8 mouse cellular contexts compared by ENCODE assay signal in the genomic region with DNA sequence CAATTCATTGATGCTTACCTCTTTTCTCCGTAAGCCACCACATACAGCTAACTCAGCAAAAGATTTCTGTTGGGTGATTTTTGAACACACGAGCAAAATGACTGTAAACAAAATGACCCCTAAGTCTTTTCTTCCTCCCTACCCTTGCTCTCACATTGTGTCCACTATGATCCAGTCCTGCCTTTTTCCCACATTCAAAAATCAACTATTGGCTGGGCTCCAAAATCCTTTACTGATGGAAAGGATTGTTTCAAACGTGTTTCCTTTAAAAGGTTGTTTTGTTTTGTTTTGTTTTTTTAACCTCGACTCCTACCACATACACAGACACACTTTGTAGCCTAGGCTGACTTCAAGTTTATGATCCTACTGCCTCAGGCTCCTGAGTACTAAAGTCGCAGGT. TPM values are rescaled to one million over a fixed set of nuclear protein-coding genes. Genes with fewer than 3 reads are reported as not detected.
DNase-seq lines count a peak whose midpoint lies in the region; ATAC-seq and TF ChIP-seq lines count a peak whose summit lies in the region.

No protein-coding gene starts in this region.

- H3K4me3 ChIP-seq in lung, embryonic 14.5 days (ENCODE audit: low read depth, low read length) = peak overlapping the region; percentile 55
- H3K4me3 ChIP-seq in embryonic facial prominence, embryonic 15.5 days (replicated peaks) = peak overlapping the region; percentile 69
- H3K4me3 ChIP-seq in limb, embryonic 10.5 days = peak overlapping the region; percentile 59
- H3K4me3 ChIP-seq in neural tube, embryonic 14.5 days (ENCODE audit: low read depth, low read length) = peak overlapping the region; percentile 34

- no peaks in the 10 kb centered on the region; the same call in 1 of the 2 replicates for H3K4me1 ChIP-seq in lung, embryonic 14.5 days (ENCODE audit: insufficient read depth)
- H3K4me1 ChIP-seq in embryonic facial prominence, embryonic 15.5 days = no peaks in the 10 kb centered on the region
- peaks cover 9% of the 10 kb centered on the region; the same call in 1 of the 2 replicates for H3K4me1 ChIP-seq in limb, embryonic 10.5 days
- peaks cover 11% of the 10 kb centered on the region; the same call in 1 of the 2 replicates for H3K4me1 ChIP-seq in neural tube, embryonic 14.5 days (ENCODE audit: control insufficient read depth, insufficient read depth, low read length)

- 50% methylated on average over 5 of the region's 5 CpGs for WGBS in lung, embryonic 14.5 days
- 42% methylated on average over 5 of the region's 5 CpGs for WGBS in embryonic facial prominence, embryonic 15.5 days
- WGBS in limb, embryonic 10.5 days = 49% methylated on average over 5 of the region's 5 CpGs
- WGBS in neural tube, embryonic 14.5 days = 51% methylated on average over 5 of the region's 5 CpGs

- H3K27me3 ChIP-seq in lung, embryonic 14.5 days (ENCODE audit: insufficient read depth, low read length) = no peaks in the 10 kb centered on the region
- H3K27me3 ChIP-seq in embryonic facial prominence, embryonic 15.5 days = no peaks in the 10 kb centered on the region
- 0 out of 2 replicates have a peak, but pooled peaks cover 4% of the 10 kb centered on the region for H3K27me3 ChIP-seq in limb, embryonic 10.5 days (ENCODE audit: low read depth, poor library complexity, severe bottlenecking)
- H3K27me3 ChIP-seq in neural tube, embryonic 14.5 days (ENCODE audit: control insufficient read depth, insufficient read depth, low read length) = no peaks in the 10 kb centered on the region

- H3K27ac ChIP-seq in lung, embryonic 14.5 days (ENCODE audit: low read depth) = peak overlapping the region; percentile 95
- peak overlapping the region; percentile 96 for H3K27ac ChIP-seq in embryonic facial prominence, embryonic 15.5 days (replicated peaks)
- peak overlapping the region; percentile 93 for H3K27ac ChIP-seq in limb, embryonic 10.5 days
- H3K27ac ChIP-seq in neural tube, embryonic 14.5 days (ENCODE audit: low read depth, low read length) = peak overlapping the region; percentile 92

- no peak for TF ChIP-seq CTCF in lung, embryonic 14.5 days (IDR thresholded peaks at IDR 0.05; ENCODE audit: low read depth)

- DNase-seq in lung, embryonic 14.5 days = peak; percentile 27
- DNase-seq in lung, postnatal 4 days = no peak
- no peak for DNase-seq in limb, embryonic 10.5 days (ENCODE audit: low spot score)
- no peak for DNase-seq in right cerebral cortex, postnatal 10 days (ENCODE audit: low spot score in 2 of 2)
- no peak for DNase-seq in adrenal gland, adult (ENCODE audit: inconsistent age in 2 of 2, low spot score in 1 of 2)
- DNase-seq in kidney, adult 8-10 months = no peak

- peak overlapping the region; percentile 65 for H3K9ac ChIP-seq in lung, embryonic 14.5 days
- H3K9ac ChIP-seq in embryonic facial prominence, embryonic 15.5 days = peak overlapping the region; percentile 65; the same call in 1 of the 2 replicates
- H3K9ac ChIP-seq in neural tube, embryonic 14.5 days (replicated peaks; ENCODE audit: low read depth, low read length) = peak overlapping the region; percentile 35; the same call in 1 of the 2 replicates

- no peaks in the 10 kb centered on the region for H3K9me3 ChIP-seq in lung, embryonic 14.5 days (ENCODE audit: low read depth, low read length)
- no peaks in the 10 kb centered on the region for H3K9me3 ChIP-seq in embryonic facial prominence, embryonic 15.5 days (replicated peaks)
- no peaks in the 10 kb centered on the region for H3K9me3 ChIP-seq in limb, embryonic 10.5 days (replicated peaks)
- H3K9me3 ChIP-seq in neural tube, embryonic 14.5 days (ENCODE audit: control insufficient read depth, low read length) = no peaks in the 10 kb centered on the region

- ATAC-seq in lung, embryonic 14.5 days (ENCODE audit: insufficient read depth) = no peak
- no peak for ATAC-seq in embryonic facial prominence, embryonic 15.5 days (ENCODE audit: insufficient number of reproducible peaks, low FRiP score, low TSS enrichment, low read depth)
- ATAC-seq in neural tube, embryonic 14.5 days (ENCODE audit: low read depth) = no peak

- peak overlapping the region; percentile 63 for H3K4me2 ChIP-seq in lung, embryonic 14.5 days
- peak overlapping the region; percentile 73 for H3K4me2 ChIP-seq in embryonic facial prominence, embryonic 15.5 days (replicated peaks)
- H3K4me2 ChIP-seq in neural tube, embryonic 14.5 days (ENCODE audit: low read depth, low read length) = peak overlapping the region; percentile 68

- H3K36me3 ChIP-seq in lung, embryonic 14.5 days (ENCODE audit: insufficient read depth) = no peaks in the 10 kb centered on the region
- H3K36me3 ChIP-seq in embryonic facial prominence, embryonic 15.5 days = no peaks in the 10 kb centered on the region
- H3K36me3 ChIP-seq in limb, embryonic 10.5 days = no peaks in the 10 kb centered on the region
- H3K36me3 ChIP-seq in neural tube, embryonic 14.5 days (ENCODE audit: control insufficient read depth, insufficient read depth, low read length) = no peaks in the 10 kb centered on the region

RNA-seq across cellular contexts. Expression of a gene that starts 2.5 kb away (rescaled TPM):
- 1.5 and 1.6 TPM in 2 replicates for polyA plus RNA-seq in lung, embryonic 14.5 days (2014; fragmentation: Nextera tagmentation; extraction: Ambion mirVana)
- 2.9 and 3.0 TPM in 2 replicates for polyA plus RNA-seq in embryonic facial prominence, embryonic 15.5 days (2015; fragmentation: Nextera tagmentation; extraction: Ambion mirVana)
- 0.83 and 1.9 TPM in 2 replicates for polyA plus RNA-seq in limb, embryonic 10.5 days (2016; fragmentation: Nextera tagmentation; extraction: Ambion mirVana)
- 3.3 and 4.3 TPM in 2 replicates for polyA plus RNA-seq in neural tube, embryonic 14.5 days (2014; fragmentation: Nextera tagmentation; extraction: Ambion mirVana)

RNA-seq across cellular contexts. Expression of a gene that starts 10.3 kb away (rescaled TPM):
- 26.7 and 26.9 TPM in 2 replicates for polyA plus RNA-seq in lung, embryonic 14.5 days (2014; fragmentation: Nextera tagmentation; extraction: Ambion mirVana)
- 22.3 and 24.2 TPM in 2 replicates for polyA plus RNA-seq in embryonic facial prominence, embryonic 15.5 days (2015; fragmentation: Nextera tagmentation; extraction: Ambion mirVana)
- polyA plus RNA-seq in limb, embryonic 10.5 days (2016; fragmentation: Nextera tagmentation; extraction: Ambion mirVana) = 26.2 and 28.8 TPM in 2 replicates
- 37.4 and 40.4 TPM in 2 replicates for polyA plus RNA-seq in neural tube, embryonic 14.5 days (2014; fragmentation: Nextera tagmentation; extraction: Ambion mirVana)

RNA-seq across cellular contexts. Expression of a gene that starts 39.1 kb away (rescaled TPM):
- polyA plus RNA-seq in lung, embryonic 14.5 days (2014; fragmentation: Nextera tagmentation; extraction: Ambion mirVana) = 49.2 and 55.0 TPM in 2 replicates
- polyA plus RNA-seq in embryonic facial prominence, embryonic 15.5 days (2015; fragmentation: Nextera tagmentation; extraction: Ambion mirVana) = 55.8 and 57.1 TPM in 2 replicates
- polyA plus RNA-seq in limb, embryonic 10.5 days (2016; fragmentation: Nextera tagmentation; extraction: Ambion mirVana) = 53.1 and 57.5 TPM in 2 replicates
- 11.1 and 14.4 TPM in 2 replicates for polyA plus RNA-seq in neural tube, embryonic 14.5 days (2014; fragmentation: Nextera tagmentation; extraction: Ambion mirVana)

RNA-seq across cellular contexts. Expression of a gene that starts 42.5 kb away (rescaled TPM):
- 77.0 and 78.1 TPM in 2 replicates for polyA plus RNA-seq in lung, embryonic 14.5 days (2014; fragmentation: Nextera tagmentation; extraction: Ambion mirVana)
- polyA plus RNA-seq in embryonic facial prominence, embryonic 15.5 days (2015; fragmentation: Nextera tagmentation; extraction: Ambion mirVana) = 57.2 and 64.1 TPM in 2 replicates
- polyA plus RNA-seq in limb, embryonic 10.5 days (2016; fragmentation: Nextera tagmentation; extraction: Ambion mirVana) = 75.1 and 76.6 TPM in 2 replicates
- 44.2 and 48.4 TPM in 2 replicates for polyA plus RNA-seq in neural tube, embryonic 14.5 days (2014; fragmentation: Nextera tagmentation; extraction: Ambion mirVana)
